Mouse (Mus musculus): ENCODE results near the gene Lmna. TPM values are rescaled to one million over a fixed set of nuclear protein-coding genes. Genes with fewer than 3 reads are reported as not detected.

The Lmna gene
- total RNA-seq (2021) = 90.6 and 91.1 TPM in 2 replicates
- long read RNA-seq, transcript Lmna-201 (12 exons, 3,156 nt) = minor isoform, 95 of 287 reads
- long read RNA-seq, transcript Lmna-203 (10 exons, 2,021 nt) = major isoform, 117 of 287 reads
- long read RNA-seq, partial matches to known transcripts = 55 of 287 reads
- long read RNA-seq, other reads (novel, unspliced or antisense) = 14 of 287 reads

- peak; percentile 98 for DNase-seq
Measured at GRCm38 (mm10) chr3:88509692-88510420, at the start of gene Lmna. Gene Lmna (minus strand): TSS chr3:88509956.

DNA sequence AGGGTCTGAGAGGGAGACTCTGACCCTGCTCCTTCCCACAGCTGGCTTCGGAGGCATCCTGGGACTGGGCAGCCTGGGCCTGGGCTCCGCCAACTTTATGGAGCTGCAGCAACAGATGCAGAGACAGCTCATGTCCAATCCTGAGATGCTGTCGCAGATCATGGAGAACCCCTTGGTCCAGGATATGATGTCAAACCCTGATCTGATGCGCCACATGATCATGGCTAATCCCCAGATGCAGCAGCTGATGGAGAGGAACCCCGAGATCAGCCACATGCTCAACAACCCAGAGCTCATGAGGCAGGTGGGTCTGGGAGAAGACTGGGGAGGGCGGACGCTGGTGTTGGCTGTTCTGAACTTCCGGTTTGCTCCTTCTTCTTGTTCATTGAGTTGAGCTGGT is 46.9 kb upstream of the Lmna start:
- no peak for DNase-seq

DNA sequence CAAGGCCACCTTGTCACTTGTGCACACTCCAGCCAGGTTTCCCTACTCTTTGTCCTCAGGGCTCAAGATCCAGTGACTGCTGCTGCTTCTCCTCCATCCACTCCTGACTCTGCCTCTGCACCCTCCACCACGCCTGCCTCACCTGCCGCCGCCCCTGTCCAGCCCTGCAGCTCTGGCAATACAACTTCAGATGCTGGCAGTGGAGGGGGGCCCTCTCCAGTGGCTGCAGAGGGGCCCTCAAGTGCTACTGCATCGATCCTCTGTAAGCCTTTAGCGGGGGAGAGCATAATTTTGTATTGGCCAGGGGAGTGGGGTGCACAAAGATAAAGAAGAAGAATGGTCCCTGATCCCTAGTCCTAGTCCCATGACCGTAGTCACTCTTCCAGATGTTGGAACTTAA is 46.0 kb upstream of the Lmna start:
- no peak for DNase-seq

DNA sequence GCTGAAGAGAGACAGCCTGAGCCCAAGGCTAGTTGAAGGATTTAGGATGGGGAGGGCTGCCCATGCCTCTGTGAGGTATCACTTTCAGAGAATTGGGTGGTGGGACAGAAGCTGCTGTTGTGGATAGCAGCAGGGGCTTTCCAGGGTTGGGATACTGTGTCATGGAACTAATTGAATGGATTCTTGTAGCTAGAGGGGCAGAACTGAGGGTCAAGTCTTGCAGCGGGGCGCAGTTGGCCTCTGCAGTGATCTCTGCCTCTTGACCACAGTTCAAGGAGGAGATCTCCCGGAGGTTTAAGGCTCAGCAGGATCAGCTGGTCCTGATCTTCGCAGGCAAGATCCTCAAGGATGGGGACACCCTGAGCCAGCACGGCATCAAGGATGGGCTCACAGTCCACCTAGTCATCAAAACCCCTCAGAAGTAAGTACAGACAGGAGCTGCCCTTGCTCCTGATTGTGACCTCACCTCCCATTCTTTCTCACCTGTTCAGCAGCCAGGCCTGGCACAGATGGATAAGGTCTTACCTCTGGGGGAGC is 45.4 kb upstream of the Lmna start:
- DNase-seq = no peak

DNA sequence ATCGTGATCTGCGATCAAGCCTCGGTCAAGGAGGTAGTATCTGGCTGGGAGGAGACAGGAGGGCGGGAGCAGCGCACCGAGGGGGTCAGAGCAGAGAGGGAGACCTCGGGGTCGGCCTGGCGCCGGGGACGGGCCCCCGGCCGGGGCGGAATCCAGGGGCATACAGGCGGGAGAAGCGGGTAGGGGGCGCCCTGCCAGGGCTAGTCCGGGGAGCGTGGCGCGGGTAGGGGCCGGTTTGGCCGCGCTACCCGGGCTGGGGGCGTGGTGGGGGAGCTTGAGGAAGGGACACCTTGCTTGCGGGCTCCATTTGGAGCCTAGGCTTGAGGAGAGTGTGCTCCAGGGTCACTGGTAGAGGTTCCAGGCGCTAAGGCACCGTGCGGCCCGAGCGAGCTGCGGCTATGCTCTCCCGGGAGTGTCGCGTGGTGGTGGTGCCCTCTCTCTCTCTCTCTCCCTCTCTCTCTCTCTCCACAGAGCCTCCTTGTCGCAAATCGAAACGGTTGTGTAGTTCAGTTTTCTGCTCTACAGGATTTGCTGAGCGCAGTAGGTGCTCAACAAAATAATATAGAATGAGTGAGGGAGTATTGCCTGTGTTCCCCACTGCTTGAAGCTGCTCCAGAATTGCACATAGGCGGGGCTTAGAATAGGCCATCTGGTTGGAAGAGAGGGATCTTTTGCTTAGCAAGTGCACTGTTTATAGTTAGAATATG is 44.3 kb upstream of the Lmna start:
- no peak for DNase-seq

GRCm38 (mm10) chr3:88553525-88553879 is 43.7 kb upstream of the Lmna start, which contains the start of gene Ubqln4:
Gene Ubqln4 (plus strand): TSS chr3:88553758.
- peak; percentile 94 for DNase-seq

- peak; percentile 97 for DNase-seq
Measured at GRCm38 (mm10) chr3:88552676-88553524, 43.1 kb upstream of the Lmna start, which contains the start of gene Lamtor2. Gene Lamtor2 (minus strand): TSS chr3:88553074.

- DNase-seq = no peak
Measured at GRCm38 (mm10) chr3:88552082-88552645, 42.4 kb upstream of the Lmna start.

DNA sequence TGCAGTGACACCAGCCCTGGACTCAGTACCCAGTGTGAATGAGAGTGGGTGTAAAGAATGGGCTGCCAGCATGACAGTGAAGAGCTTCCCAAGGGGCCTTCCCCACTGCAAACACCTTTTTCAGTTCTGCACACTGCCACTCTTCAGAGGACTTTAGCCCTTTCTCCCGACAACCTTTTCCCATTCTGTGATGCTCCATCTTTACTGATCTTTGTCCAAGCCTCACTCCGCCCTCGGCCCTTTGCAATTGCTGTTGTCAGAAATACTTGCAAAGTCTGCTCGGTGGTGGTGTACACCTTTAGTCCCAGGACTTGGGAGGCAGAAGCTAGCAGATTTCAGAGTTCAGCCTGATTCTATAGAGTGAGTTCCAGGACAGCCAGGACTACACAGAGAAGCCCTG is 41.8 kb upstream of the Lmna start:
- no peak for DNase-seq

DNA sequence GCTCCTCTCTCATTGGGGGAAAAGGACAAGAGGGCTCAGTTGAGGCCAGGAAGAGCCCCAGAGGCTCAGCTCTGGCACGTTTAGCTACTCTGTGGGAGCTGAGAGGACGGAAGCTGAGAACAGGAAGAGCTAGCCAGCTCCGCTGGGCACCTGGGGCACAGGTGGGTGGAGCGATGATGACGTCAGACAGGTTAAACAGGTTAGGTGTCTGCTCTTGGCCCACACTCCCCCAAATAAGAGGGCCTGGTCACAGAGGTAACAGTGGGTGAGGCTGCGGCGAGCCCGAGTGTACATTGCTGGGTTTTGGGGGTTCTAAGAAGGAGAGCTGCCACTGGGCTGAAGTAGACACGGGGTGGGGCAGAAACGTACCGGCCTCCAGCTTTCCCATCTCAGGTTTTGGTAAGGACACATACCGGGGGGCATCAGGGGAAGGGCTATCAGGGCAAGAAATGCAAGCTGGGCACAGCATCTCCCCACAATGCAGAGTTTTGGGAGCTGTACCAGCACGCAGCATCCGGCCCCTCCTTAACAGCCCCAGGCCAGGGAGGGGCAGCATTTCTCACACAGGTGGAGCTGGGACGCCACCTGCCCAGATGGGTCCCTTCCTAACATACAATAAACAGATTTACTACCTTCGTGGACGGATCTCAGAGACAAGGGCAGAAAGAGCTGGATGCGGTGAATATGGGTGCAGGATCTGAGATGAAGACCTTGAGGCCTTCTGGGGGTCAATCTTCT is 38.6 kb upstream of the Lmna start, which contains the start of gene Rab25:
Gene Rab25, minus strand, starts transcription at position 121 of the 738 bp plus-strand sequence.
- no peak for DNase-seq

DNA sequence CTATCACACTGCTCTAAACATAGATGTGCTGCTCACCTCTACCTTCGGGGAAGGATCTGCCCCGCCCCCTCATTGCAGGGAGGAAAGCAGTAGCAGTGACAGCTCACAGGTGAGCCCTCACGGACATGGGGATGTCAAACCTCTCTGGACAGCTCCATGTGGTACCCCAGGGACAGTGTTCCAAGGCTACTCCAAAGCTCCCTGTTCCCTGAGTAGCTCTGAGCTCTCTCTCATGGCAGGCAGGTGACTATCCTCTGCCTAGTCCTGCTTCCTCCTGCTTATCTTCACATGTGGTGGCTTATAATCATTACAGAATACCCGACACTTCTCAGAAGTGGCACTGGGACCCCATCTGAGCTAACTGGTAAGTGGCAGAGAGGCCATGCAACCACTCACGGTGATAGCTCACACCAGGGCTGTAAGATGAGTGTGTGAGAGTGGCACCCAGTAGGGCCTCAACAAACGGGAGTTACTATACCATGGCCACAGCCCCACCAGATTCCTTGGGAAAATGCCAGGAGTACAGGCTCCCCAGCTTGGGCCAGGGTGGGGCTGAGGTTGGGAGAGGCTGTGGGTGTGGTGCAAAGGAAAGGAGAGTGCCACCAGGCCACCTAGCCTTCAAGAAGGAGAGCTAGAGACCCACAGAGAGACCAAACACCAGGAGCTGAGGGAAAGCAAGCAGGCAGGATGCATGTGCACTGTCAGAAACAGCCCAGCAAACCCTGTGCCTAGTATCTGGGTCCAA is 37.1 kb upstream of the Lmna start:
- DNase-seq = no peak

DNA sequence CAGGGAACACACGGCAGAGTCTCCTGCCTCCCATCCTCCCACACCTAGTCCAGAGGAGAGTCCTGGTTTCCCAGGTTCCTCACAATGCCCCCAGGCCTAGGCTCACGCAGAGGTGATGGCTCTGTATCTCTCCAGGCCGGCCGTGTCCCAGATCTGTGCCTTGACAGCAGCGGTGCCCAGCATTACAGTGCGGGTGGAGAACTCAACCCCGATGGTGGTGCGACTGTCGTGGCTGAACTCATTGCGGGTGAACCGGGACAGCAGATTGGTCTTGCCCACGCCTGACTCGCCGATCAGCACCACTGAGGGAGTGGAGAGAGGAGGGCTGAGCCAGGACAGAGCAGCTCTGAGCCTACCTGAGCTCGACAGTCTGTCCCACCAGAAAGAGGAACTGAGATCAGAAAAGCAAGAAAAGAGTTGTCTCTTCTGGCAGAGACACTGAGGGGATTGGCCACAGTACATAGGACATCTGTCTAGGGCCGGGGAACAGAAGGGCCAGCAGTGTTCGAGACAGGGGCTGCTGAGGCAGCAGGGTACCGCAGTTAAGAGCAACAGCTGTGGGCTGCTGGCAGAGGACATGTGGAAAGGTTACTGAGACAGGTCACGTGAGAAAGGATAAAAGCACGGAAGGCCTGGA is 35.3 kb upstream of the Lmna start:
- DNase-seq = no peak

DNA sequence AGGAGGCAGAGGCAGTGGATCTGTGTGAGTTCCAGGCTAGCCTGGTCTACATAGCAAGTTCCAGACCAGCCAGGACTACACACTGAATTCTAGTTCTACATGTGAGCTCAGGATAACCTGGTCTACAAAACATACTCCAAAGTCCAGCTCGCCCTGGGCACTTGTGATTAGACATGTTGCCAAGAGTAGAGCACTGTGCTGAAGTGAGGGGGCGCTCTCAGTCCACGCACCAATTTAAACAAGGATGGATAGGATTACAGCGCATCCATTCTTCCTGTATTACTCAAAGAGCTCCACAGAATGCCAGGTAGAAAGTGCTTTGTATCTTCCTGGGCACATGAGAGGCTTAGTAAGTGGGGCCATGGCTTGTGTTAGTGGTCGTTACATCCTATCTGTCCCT is 34.8 kb upstream of the Lmna start:
- no peak for DNase-seq

DNA sequence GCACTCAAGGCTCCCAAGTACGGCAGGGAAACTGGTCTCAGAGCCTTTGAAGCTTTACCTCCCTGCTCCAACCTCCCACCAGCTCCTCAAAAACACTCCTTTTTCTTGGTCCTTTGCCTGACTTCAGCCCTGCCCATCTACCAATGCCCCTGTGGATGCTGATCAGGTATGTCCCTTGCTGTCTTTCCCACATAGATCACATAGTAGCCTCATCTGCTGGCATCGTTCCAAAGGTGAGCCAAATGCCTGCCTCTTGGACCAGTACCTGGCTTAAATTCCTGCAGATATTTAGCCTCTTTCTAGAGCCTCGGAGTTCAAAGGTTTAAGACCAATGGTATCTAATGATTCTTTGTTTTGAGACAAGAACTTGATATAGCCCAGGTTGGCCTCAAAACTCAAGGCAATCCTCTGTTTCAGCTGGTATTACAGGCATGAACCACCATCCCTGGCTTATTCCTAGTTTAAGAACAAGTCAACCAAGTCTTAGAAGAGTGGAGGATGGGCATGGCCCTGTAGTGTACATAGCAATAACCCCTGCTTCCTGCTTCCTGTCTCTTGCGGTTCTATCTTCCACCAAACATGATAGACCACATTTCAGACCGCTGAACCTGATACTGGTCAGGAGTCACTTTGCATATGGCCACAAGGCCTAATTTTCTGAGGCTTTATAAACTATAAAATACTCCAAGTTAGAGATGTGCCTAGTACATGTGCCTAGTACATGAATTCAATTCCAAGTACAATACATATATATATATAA is 34.1 kb upstream of the Lmna start:
- no peak for DNase-seq

- DNase-seq = no peak
Measured at GRCm38 (mm10) chr3:88543174-88543573, 33.4 kb upstream of the Lmna start.

DNA sequence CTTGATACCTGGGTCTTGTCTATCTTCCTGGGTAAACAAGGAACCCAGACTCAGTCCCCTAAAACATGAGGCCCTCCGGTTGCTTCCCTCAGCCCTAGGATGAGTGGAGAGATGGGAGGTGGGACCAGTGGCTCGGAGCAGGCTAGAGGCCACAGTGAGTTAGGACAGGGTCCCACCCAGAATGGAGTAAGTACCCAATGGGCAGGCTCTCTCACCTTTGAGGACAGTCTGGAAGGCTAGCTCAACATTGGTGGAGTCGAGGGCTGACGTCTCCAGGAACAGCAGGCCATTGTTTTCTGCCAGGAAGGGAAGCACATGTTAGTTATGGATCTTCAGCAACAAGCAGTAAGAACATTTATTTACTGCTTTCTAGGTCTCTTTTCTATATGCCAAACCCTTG is 32.7 kb upstream of the Lmna start:
- DNase-seq = no peak

- DNase-seq = no peak
Measured at GRCm38 (mm10) chr3:88541622-88542401, 32.1 kb upstream of the Lmna start.

DNA sequence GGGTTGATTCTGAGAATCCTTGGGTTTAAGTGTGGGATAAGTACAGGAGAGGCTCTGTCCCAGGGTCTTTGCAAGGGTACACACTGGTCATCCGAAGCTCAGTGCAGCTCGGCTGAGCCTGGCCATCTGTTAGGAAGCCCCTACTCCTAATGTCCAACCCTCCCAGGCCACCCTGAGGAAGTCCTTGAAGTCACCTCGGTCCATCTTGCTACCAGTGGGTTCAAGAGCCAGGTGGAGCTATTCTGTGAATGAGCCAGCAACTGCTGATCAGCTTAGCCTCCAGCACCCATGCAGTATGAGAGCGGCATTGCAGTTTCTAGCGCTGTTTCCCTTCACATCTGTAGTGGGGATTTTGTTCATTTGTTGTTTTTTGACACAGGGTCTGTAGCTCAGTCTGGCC is 30.3 kb upstream of the Lmna start:
- no peak for DNase-seq

Measured in adrenal gland, postnatal 25 days (tissue).